Mouse (Mus musculus) hindbrain, embryonic 15.5 days (tissue): ENCODE measurements at regions not wholly inside any gene's neighbourhood (a gene's known extent, or its start where the extent isn't known, plus 50 kb on each side); places are given as distances from the start of the nearest gene placed in this dataset.

Experiments used
- ATAC-seq: fragments of 200-750 bp; cut with Nextera tagmentation; 2 replicates; pipeline ENCODE4 v1.8.0; 2017; ENCODE audit warnings: low read depth, moderate number of reproducible peaks, moderate TSS enrichment; ENCODE audit not compliant: low FRiP score
- H3K27ac ChIP-seq: fragments of 300-500 bp; sonication (generic); replicated peaks from 2 replicates; pipeline ENCODE4 v1.5.1; 2015; ENCODE audit warnings: mild to moderate bottlenecking, inconsistent platforms
- H3K27me3 ChIP-seq: fragments of 300-500 bp; sonication (generic); 2 replicates; pipeline ENCODE4 v1.6.1; 2015; ENCODE audit warnings: control low read depth, inconsistent platforms
- H3K36me3 ChIP-seq: fragments of 300-500 bp; sonication (generic); 2 replicates; pipeline ENCODE4 v1.6.1; 2015; ENCODE audit warnings: control low read depth, inconsistent platforms
- H3K4me1 ChIP-seq: fragments of 300-500 bp; sonication (generic); replicated peaks from 2 replicates; pipeline ENCODE4 v1.6.1; 2015; ENCODE audit warnings: control low read depth, inconsistent platforms
- H3K4me2 ChIP-seq: fragments of 300-500 bp; sonication (generic); 2 replicates; pipeline ENCODE4 v1.6.1; 2015; ENCODE audit warnings: moderate library complexity, mild to moderate bottlenecking, inconsistent platforms
- H3K4me3 ChIP-seq: fragments of 300-500 bp; sonication (generic); 2 replicates; pipeline ENCODE4 v1.5.1; 2015; ENCODE audit warnings: mild to moderate bottlenecking, inconsistent platforms
- H3K9ac ChIP-seq: fragments of 300-500 bp; sonication (generic); 2 replicates; pipeline ENCODE4 v1.6.1; 2015; ENCODE audit warnings: inconsistent platforms
- H3K9me3 ChIP-seq: fragments of 300-500 bp; sonication (generic); 2 replicates; pipeline ENCODE4 v1.6.1; 2016; ENCODE audit warnings: control low read depth, inconsistent platforms
- WGBS: fragments of 180-500 bp; shearing (Covaris S2); methylation state at CpG from one replicate; pipeline ENCODE4 v1.1.7; 2015; 5-methylcytosine and 5-hydroxymethylcytosine counted together

GRCm38 (mm10) chr2:170945401-170946105, 213.9 kb downstream of the Dok5 start:
- no peaks in the 10 kb centered on the region for H3K27me3 ChIP-seq
- no peaks in the 10 kb centered on the region for H3K36me3 ChIP-seq
- no peak overlapping the region for H3K4me3 ChIP-seq
- peak overlapping the region; percentile 41 for H3K4me2 ChIP-seq
- 43% methylated on average over 16 of the region's 16 CpGs for WGBS
- no peak for ATAC-seq
- H3K4me1 ChIP-seq = peaks cover 12% of the 10 kb centered on the region
- no peaks in the 10 kb centered on the region for H3K9me3 ChIP-seq
- no peak overlapping the region for H3K9ac ChIP-seq
- H3K27ac ChIP-seq = peak overlapping the region; percentile 13; the same call in 1 of the 2 replicates

GRCm38 (mm10) chr2:170946106-170946657, 214.6 kb downstream of the Dok5 start:
- H3K36me3 ChIP-seq = no peaks in the 10 kb centered on the region
- no peaks in the 10 kb centered on the region for H3K27me3 ChIP-seq
- H3K4me1 ChIP-seq = peaks cover 12% of the 10 kb centered on the region
- H3K27ac ChIP-seq = peak overlapping the region; percentile 13; the same call in 1 of the 2 replicates
- ATAC-seq = no peak
- H3K9ac ChIP-seq = no peak overlapping the region
- peak overlapping the region; percentile 41 for H3K4me2 ChIP-seq
- no peaks in the 10 kb centered on the region for H3K9me3 ChIP-seq
- no peak overlapping the region for H3K4me3 ChIP-seq
- 77% methylated on average over 15 of the region's 15 CpGs for WGBS

- Histone ChIP-seq H3K27ac (no peak overlapping the region), H3K27me3 (no peaks in the 10 kb centered on the region), H3K36me3 (no peaks in the 10 kb centered on the region), H3K9ac (no peak overlapping the region), H3K4me1 (peaks cover 12% of the 10 kb centered on the region), H3K4me3 (no peak overlapping the region), H3K4me2 (no peak overlapping the region), H3K9me3 (no peaks in the 10 kb centered on the region)
- WGBS = 91% methylated on average over 8 of the region's 8 CpGs
- ATAC-seq = no peak
Measured at GRCm38 (mm10) chr2:170947236-170947635, 215.6 kb downstream of the Dok5 start.

GRCm38 (mm10) chr2:170954626-170955025, 223.0 kb downstream of the Dok5 start:
- no peak overlapping the region for H3K9ac ChIP-seq
- H3K4me2 ChIP-seq = no peak overlapping the region
- no peak overlapping the region for H3K27ac ChIP-seq
- H3K36me3 ChIP-seq = no peaks in the 10 kb centered on the region
- H3K4me3 ChIP-seq = no peak overlapping the region
- no peaks in the 10 kb centered on the region for H3K27me3 ChIP-seq
- no peaks in the 10 kb centered on the region for H3K9me3 ChIP-seq
- no peaks in the 10 kb centered on the region for H3K4me1 ChIP-seq
- ATAC-seq = no peak
- 92% methylated on average over 17 of the region's 17 CpGs for WGBS

- Histone ChIP-seq H3K27ac (no peak overlapping the region), H3K4me1 (no peaks in the 10 kb centered on the region), H3K36me3 (no peaks in the 10 kb centered on the region), H3K4me3 (no peak overlapping the region), H3K9me3 (no peaks in the 10 kb centered on the region), H3K27me3 (no peaks in the 10 kb centered on the region), H3K9ac (no peak overlapping the region), H3K4me2 (no peak overlapping the region)
- 84% methylated on average over 3 of the region's 3 CpGs for WGBS
- ATAC-seq = no peak
Measured at GRCm38 (mm10) chr2:170956766-170957165, 225.2 kb downstream of the Dok5 start.

GRCm38 (mm10) chr2:170960396-170960795, 228.8 kb downstream of the Dok5 start:
- no peak for ATAC-seq
- H3K9ac ChIP-seq = no peak overlapping the region
- H3K4me2 ChIP-seq = no peak overlapping the region
- no peaks in the 10 kb centered on the region for H3K9me3 ChIP-seq
- H3K4me3 ChIP-seq = no peak overlapping the region
- no peak overlapping the region for H3K27ac ChIP-seq
- H3K36me3 ChIP-seq = no peaks in the 10 kb centered on the region
- WGBS = 83% methylated on average over 4 of the region's 4 CpGs
- no peaks in the 10 kb centered on the region for H3K4me1 ChIP-seq
- H3K27me3 ChIP-seq = no peaks in the 10 kb centered on the region

GRCm38 (mm10) chr2:170962481-170962880, 230.9 kb downstream of the Dok5 start:
- no peak overlapping the region for H3K9ac ChIP-seq
- WGBS = 86% methylated on average over 4 of the region's 4 CpGs

GRCm38 (mm10) chr2:170969430-170969829, 237.8 kb downstream of the Dok5 start:
- no peak overlapping the region for H3K9ac ChIP-seq
- no peak for ATAC-seq
- H3K4me3 ChIP-seq = no peak overlapping the region
- no peaks in the 10 kb centered on the region for H3K36me3 ChIP-seq
- no peaks in the 10 kb centered on the region for H3K4me1 ChIP-seq
- no peaks in the 10 kb centered on the region for H3K9me3 ChIP-seq
- H3K27ac ChIP-seq = no peak overlapping the region
- no peak overlapping the region for H3K4me2 ChIP-seq
- WGBS = 81% methylated on average over 3 of the region's 3 CpGs
- H3K27me3 ChIP-seq = no peaks in the 10 kb centered on the region

More at GRCm38 (mm10) chr2:170962481-170962880, 230.9 kb downstream of the Dok5 start:
- H3K36me3 ChIP-seq = no peaks in the 10 kb centered on the region
- H3K4me3 ChIP-seq = no peak overlapping the region
- ATAC-seq = no peak
- no peak overlapping the region for H3K27ac ChIP-seq
- no peaks in the 10 kb centered on the region for H3K27me3 ChIP-seq
- no peaks in the 10 kb centered on the region for H3K4me1 ChIP-seq
- H3K4me2 ChIP-seq = no peak overlapping the region
- H3K9me3 ChIP-seq = no peaks in the 10 kb centered on the region

- Histone ChIP-seq H3K9ac (no peak overlapping the region), H3K4me2 (no peak overlapping the region), H3K4me1 (no peaks in the 10 kb centered on the region), H3K9me3 (no peaks in the 10 kb centered on the region), H3K36me3 (no peaks in the 10 kb centered on the region), H3K4me3 (no peak overlapping the region), H3K27me3 (no peaks in the 10 kb centered on the region), H3K27ac (no peak overlapping the region)
- no peak for ATAC-seq
- 76% methylated on average over 1 of the region's 1 CpGs for WGBS
Measured at GRCm38 (mm10) chr2:170985357-170985756, 253.8 kb downstream of the Dok5 start.

- Histone ChIP-seq H3K27me3 (no peaks in the 10 kb centered on the region), H3K9ac (no peak overlapping the region), H3K27ac (no peak overlapping the region), H3K4me3 (no peak overlapping the region), H3K9me3 (no peaks in the 10 kb centered on the region), H3K4me1 (0 out of 2 replicates have a peak, but pooled peaks cover 5% of the 10 kb centered on the region), H3K36me3 (no peaks in the 10 kb centered on the region), H3K4me2 (no peak overlapping the region)
- WGBS = 87% methylated on average over 6 of the region's 6 CpGs
- ATAC-seq = no peak
Measured at GRCm38 (mm10) chr2:170998378-170998777, 266.8 kb downstream of the Dok5 start.

GRCm38 (mm10) chr2:171000165-171000564, 268.6 kb downstream of the Dok5 start:
- H3K9me3 ChIP-seq = no peaks in the 10 kb centered on the region
- H3K36me3 ChIP-seq = no peaks in the 10 kb centered on the region
- H3K4me1 ChIP-seq = 0 out of 2 replicates have a peak, but pooled peaks cover 5% of the 10 kb centered on the region
- WGBS = 47% methylated on average over 3 of the region's 3 CpGs
- H3K27ac ChIP-seq = no peak overlapping the region
- H3K9ac ChIP-seq = no peak overlapping the region
- H3K27me3 ChIP-seq = no peaks in the 10 kb centered on the region
- ATAC-seq = no peak
- H3K4me3 ChIP-seq = no peak overlapping the region
- no peak overlapping the region for H3K4me2 ChIP-seq

- no peak for ATAC-seq
- WGBS = 82% methylated on average over 8 of the region's 8 CpGs
- Histone ChIP-seq H3K4me3 (no peak overlapping the region), H3K9ac (no peak overlapping the region), H3K4me1 (no peaks in the 10 kb centered on the region), H3K27ac (no peak overlapping the region), H3K36me3 (no peaks in the 10 kb centered on the region), H3K4me2 (no peak overlapping the region), H3K27me3 (no peaks in the 10 kb centered on the region), H3K9me3 (no peaks in the 10 kb centered on the region)
Measured at GRCm38 (mm10) chr2:171028481-171028880, 296.9 kb downstream of the Dok5 start.
